Mouse (Mus musculus) adrenal gland, postnatal 36 days (tissue): ENCODE data around the gene Sez6. TPM values are rescaled to one million over a fixed set of nuclear protein-coding genes. Genes with fewer than 3 reads are reported as not detected.
A peak's percentile ranks its signal among the peaks of the same experiment; 100 is the strongest.

Experiments used
- DNase-seq, 2 experiments: peaks; one replicate each; pipeline ENCODE4 v3.0.0; 2021; ENCODE audit warnings: mixed read lengths in 1 of 2
- total RNA-seq, 2 experiments: library from RNA; stranded (reverse); gene quantifications; 2 replicates each; pipeline ENCODE4 v1.2.3; 2021

The Sez6 gene
- total RNA-seq, 2 experiments from 2014 or later, result 1.7 to 1.9 TPM

DNA sequence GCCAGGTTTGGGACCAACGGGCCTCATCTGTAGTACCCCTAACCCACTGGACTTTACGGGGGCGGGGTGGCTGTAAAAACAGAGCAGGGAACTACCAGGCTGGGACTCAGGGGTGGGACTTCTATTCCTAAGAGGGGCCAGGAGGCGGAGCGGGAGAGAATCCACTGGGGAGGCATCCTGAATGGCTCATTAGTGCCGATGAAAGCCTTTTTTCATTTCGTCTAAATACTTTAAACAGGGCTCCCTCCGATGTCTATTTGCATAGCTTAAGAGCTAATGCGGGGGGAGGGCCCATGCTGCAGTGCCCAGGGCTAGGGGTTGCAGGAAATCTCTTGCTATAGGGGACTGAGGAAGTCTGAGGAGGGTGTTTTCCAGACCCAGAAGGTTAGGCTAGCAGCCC, 17.3 kb downstream of the Sez6 start:
- DNase-seq, result no peak

DNA sequence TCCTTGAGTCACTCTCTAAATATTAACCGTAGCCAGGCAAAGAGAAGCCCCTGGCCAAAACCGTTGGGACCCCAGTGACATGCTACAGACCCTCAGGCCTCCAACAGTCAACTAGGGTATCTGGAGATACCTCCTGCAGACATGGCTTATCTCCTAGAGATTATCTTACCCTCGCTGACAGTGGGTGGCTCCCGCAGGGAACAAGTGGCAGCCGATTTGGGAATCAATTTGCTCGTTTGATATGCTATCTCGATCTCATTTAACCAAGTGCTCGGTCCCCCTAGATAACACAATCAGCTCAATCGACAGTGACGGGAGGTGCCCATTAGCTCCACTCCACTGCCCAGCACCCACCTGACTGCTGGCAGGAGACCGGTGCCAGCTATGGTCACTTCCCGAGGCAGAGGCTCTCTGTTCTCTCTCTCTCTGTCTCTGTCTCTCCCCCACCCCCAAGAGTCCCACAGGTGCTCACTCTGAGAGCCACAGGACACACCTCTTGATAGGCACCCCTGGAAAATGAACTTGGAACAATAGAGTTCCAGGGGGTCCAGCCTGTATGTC, 19.6 kb downstream of the Sez6 start:
- DNase-seq, result no peak

DNA sequence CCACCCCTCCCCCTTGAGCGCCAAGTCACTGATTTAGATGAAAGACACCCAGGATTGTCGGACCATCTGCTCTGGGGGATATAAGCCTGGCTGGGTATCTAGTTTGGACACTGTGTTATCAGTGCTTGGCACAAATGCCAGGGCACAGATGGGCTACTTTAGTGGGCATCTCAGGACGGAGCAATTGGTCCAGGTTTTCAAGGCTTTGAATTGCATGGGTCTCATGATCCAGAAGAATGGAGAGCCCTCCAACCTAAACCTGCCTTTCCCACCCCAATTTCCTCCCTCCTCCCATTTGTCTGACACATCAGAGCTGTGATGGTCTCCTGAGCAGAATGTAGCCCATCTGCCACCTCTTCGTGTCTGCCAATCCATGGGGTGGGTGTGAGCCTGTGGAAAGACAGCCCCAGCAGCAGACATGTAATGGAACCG, 20.2 kb downstream of the Sez6 start:
- no peak for DNase-seq

DNA sequence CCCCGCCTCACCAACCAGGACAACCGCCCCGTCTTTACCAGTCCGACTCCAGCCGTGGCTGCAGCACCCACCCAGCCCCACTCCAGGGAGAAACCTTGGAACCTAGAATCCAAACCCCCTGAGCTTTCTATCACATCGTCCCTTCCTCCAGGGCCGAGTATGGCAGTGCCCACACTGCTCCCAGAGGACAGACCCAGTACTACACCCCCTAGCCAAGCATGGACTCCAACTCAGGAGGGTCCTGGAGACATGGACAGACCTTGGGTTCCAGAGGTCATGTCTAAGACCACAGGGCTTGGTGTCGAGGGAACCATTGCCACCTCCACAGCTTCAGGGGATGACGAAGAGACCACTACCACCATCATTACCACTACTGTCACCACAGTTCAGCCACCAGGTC, 23.1 kb downstream of the Sez6 start:
- peak in 1 of 2 experiments; percentile 52 for DNase-seq

DNA sequence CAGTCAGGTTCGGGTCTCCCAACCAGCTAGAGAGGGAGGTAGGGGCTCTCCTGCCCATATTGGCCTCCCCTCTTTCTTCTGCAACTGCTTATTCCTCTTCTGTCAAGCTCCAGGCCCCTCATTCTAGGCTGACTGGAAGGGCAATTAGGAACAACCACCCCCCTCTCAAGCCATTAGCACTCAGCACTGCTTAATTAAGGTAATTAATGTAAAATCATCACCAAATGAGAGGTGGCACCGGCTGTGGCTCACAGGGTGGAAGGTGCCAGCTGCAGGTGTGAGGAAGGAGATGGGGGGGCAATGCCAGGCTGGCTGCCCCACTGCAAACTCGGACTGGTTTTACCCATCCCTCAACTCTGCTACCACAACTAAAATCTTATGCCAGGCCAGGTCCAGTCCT, 25.8 kb downstream of the Sez6 start:
- no peak for DNase-seq

DNA sequence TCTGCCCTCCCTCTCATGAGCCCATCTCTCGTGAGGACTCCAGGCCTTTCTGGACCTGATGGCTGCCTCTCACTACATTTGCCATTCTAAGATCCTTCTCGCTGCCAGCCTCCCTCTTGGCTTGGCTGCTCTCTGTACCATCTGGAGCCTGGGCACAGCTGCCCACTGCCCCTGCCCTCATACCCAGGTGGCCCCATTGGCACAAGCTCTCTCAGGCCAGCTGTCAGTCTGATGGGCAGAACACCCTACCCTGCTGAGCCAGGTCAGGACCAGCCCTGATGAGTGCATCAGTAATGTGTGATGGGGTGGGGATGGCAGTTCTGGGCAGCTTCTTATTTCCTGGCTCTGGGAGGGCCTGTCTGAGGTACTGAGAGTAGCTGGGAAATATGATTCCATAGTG, 27.7 kb downstream of the Sez6 start:
- DNase-seq, result no peak

DNA sequence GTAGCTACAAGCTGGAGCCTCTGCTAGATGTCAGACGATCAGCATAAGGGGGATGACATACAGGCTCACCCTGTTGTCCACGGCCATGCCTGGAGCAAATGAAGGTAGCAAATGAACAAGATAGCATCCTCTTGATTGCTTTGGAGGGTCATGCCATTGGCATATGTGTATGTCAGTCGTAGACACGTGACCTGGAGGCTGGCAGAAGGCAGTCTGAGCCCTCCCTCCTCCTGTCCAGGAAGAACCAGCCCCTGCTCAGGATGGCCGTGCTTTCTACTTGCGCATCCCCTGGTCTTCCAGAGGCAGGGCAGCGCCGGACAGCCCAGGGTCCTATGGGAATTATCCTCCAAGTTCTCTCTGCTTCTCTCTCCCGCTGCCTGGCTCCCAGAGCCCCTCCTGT, 28.3 kb downstream of the Sez6 start:
- DNase-seq, result no peak

DNA sequence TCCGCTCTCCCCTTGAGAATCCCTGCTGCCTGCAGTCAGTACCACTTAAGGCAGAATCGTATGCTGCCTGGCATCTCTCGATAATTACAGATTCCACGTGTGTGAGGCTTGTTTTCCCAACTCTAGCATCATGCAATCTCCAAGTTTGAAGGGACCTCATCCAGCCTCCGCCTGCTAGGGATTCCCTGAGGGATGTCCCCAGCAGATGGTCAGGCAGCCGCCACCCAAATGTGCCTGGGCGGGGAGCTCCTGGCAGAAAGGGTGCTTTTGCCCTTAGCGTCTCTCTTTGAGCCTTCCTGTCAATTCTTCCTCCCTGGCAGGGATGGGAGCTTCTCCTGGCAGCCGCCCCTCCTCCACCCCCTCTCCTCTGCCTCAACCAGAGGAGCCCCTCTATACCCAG, 29.6 kb downstream of the Sez6 start:
- DNase-seq, result no peak

DNA sequence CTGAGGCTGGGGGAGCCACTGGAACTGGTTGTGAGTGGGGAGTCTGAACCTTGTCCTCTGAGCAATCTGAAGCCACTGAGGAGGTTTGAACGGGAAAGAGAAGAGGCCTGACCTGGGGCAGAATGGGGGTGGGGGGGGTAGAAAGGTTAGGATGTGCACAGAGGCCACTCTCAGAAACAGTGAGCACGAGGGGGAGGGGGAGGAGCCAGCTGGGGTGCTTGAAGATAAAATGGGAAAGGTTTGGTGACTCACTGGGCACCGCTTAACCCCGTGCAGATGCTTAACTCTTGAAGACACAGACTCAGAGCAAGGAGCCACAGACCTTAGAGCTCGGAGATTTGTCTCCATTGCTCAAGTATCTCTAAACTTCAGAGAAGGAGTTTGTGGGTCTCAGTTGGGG, 30.3 kb downstream of the Sez6 start:
- peak; percentile 58 to 78 for DNase-seq

DNA sequence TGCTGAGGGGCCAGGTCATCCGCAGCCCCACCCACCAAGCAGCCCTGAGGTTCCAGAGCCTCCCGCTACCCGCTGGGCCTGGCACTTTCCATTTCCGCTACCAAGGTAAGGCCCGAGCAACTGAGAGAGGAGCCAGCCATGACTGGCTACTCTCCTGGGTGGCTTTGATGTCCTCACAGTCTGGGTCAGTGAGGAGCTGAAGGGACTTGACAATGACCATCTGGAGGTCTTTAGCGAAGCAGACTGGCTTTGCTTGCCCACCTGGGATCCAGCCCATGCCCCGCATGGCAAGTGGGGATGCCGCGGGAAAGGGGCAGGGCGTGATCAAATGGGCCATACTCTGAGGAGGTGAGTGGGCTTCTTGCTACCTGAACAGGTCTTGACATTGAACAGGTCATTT, 32.3 kb downstream of the Sez6 start:
- DNase-seq, result no peak

DNA sequence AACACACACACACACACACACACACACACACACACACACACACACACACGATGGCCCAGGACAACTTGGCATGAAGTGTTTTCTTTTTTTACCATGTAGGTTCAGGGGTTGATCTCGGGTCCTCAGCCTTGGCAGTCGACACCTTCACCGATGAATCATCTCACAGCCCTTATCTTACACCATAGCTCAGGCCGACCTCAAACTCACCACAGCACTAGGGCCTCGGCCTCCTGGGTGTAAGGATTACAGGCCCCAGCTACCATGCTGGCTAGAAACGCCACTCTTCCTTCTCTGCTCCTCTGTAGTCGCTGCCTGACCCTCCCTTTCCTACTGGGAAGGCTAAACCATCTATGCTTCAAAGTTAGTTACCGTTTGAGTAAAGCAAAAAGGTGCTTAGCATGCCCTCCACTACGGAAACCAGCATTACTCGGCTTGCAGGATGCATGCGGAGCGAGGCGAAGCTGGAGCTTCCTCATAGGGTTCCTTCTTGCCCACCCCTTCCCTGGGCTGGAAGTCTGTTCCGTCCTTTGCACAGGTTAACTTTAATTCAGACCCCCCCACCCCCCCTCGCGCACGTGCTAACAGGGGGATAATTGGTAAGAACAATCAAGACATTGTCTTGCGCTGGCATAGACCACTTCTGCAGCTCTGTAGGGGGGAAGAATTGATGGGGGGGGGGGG, 34.0 kb downstream of the Sez6 start:
- peak in 1 of 2 experiments; percentile 35 for DNase-seq

DNA sequence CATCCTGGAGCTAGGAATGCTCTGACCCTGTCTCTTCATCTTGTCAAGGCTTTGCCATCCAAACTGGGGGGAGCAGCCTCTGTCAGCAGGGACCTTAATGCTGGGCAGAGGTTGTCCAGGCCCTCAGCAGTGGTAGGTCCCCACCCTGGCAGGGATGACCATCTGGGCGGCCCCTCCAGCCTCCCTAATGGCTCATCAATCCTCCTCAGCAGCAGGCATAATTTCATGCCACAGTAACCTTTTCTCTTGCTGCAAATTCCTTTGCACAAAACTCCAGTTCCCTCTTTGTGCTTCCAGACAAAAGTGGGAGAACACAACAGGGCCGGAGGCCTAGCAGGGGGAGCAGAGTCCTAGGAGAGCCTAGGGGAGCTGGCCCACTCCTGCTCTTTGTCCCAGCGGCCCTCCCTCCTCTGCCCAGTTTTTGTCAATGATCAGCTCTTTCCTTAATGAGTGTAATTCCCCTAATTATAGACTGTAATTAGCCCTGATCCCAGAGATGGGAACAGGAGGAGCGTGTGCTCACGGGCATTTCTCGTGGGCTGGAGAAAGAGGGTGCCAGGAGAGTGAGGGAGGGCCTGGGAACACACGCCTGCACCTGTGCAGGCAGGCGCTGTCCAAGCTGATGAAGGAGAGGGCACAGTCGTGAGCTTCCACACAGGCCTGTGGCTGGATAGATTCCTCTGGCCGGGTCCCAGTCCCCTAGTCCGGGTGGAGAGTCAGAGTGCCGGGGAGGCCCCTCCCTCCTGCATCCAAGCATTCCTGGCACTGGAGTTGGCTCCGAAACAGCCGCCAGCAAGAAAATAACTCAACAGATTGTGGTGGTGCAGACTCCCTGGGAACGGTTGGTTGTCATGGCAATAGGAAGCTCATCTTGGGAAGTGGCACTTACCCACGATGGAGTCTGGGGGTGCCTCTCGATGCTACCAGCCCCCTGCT, 34.8 kb downstream of the Sez6 start:
- DNase-seq, result no peak

DNA sequence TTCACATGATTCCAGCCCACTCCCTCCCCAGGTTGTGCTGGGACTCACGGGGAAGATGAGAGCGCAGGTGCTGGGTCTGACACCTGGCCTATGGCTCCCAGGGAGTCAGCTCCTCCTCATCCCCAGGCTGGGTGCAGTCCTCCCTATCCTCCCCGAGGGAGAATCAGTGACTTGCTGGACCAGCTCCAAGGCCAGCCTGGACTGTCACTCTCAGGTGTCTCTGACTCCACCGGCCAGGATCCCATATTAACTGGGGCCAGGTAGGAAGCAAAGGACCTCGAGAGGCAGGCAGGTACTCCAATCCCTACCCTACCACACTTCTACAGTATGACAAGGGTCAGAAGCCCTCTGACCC, 35.4 kb downstream of the Sez6 start:
- no peak for DNase-seq

DNA sequence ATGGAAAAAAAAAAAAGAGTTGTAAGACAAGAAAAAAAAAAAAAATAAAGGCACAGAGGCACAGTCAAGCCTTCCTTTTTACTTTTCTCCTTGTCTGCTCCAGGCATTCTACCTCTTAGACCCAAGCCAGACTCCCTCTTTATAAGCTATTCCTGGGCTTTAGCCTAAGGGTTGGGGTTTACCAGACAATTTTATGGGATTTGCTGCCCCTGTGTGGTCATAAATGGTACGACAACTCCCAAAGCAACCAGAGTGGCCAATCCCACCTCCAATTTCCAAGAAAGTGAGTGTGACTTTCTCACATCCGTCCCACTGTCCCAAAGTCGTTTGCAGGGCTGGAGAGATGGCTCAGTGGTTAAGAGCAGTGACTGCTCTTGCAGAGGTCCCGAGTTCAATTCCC, 36.5 kb downstream of the Sez6 start:
- peak; percentile 67 to 75 for DNase-seq

DNA sequence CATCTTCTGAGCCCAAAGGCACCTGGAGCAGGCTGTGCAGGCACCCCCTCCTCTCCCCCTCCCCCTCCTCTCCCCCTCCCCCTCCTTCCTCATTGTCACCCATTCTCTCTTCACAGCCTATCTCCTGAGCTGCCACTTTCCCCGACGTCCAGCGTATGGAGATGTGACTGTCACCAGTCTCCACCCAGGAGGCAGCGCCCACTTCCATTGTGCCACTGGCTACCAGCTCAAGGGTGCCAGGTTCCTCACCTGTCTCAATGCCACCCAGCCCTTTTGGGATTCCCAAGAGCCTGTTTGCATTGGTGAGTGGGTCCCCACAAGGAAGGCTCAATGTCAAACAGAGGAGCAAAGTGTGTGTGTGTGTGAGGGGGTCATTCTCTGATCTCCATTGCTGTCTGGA, 38.2 kb downstream of the Sez6 start:
- DNase-seq, result no peak

DNA sequence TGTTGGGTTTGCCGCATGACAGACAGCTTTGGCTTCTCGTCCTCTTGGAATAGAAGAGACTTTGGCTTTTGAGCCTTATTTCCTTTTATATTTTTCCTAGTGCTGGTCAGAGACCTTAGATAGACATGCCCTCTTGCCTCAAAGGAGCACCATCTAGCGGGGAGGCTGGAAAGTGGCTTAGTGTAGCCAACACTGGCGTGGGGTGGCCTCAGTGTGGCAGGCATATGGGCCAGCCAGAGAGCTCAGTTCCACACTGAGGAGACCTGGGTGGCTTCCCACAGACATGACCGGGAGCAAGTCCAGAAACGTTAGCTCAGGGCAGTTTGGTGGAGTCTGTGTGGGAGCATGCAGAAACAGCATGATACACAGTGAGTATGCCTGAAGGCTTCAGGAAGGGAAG, 40.1 kb downstream of the Sez6 start:
- no peak for DNase-seq

DNA sequence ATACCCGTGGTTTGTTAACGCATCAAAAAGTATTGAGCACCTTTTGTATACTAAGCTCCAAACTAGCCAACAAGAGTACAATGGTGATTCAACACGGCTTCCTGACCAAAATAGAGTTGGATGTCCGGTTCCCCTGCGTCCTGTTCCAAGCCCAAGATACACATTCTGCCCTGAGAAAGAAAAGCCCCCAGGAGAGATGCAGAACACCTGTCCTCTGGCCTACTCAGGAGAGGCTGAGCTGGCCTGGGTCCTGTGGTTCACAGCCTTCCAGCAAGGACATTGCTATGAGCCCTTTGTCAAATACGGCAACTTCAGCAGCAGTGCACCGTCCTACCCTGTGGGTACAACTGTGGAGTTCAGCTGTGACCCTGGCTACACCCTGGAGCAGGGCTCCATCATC, 42.9 kb downstream of the Sez6 start:
- no peak for DNase-seq

DNA sequence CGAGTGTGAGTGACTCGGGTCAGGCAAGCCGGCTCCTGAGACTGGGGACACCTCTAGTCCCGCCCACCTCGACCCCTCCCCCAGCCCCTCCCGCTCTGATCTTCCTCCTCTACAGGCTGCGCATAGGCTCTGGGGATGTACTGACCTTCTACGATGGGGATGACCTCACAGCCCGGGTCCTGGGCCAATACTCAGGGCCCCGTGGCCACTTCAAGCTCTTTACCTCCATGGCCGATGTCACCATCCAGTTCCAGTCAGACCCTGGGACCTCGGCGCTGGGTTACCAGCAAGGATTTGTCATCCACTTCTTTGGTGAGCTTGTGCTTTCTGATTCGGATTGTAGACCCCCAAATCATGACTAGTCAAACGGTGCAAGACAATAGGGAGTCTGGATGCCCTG, 43.7 kb downstream of the Sez6 start:
- peak in 1 of 2 experiments; percentile 15 for DNase-seq

DNA sequence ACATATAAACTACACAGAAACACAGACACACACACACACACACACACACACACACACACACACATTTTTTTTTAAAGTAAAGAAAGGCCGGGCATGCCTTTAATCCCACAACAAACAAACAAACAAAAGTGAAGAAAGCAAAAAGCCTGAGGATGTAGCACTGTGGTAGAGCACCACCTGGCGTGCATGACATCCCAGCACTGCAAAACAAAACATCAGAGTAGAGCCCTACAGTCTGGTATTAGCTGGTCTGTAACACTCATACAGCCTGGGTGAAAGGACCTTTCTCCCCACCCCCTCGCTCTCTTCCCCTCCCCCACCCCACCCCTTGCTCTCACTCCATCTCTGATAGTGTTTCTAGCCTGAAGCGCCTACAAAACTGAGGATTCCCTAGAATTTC, 45.3 kb downstream of the Sez6 start:
- no peak for DNase-seq

DNA sequence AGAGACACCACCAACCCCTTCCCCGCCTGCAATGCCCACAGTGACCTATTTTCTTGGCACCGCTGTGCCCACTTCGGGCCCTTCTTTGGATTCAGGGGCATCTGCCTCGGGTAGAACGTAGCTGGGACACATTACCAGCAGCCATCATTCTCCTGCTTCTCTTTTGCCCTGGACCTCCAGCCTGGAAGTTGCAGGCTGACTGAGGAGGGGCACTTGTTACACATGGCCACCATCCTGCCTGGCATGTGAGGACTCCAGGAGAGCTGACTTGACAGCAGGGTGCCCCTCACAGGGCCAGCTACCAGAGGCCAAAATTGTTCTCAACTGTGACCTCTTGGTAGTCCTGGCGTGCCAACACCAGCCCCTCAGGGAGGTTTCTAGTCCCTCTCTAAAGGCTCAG, 47.6 kb downstream of the Sez6 start:
- DNase-seq, result no peak

DNA sequence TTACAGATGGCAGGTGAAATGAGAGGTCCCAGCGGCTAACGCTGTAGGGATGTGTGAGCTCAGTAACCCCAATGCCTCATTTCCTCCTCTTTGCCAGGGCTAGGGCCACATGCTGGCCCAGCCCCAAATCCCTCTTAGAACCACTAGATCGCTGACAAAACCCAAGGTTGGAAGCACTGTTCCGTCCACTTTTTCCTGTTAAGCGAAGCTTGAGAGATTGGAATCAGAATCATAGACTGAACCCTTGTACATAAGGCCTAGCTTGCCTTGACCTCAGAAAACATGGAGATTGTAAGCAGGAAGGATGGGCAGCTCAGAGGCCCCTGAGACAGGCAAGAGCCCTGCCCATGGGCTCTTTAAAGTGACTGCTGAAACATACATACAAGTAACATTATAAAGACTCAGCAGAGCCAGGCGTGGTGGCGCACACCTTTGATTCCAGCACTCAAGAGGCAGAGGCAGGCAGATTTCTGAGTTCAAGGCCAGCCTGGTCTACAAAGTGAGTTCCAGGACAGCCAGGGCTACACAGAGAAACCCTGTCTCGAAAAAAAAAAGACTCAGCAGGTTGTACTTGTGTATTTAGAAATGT, 48.7 kb downstream of the Sez6 start:
- no peak for DNase-seq

DNA sequence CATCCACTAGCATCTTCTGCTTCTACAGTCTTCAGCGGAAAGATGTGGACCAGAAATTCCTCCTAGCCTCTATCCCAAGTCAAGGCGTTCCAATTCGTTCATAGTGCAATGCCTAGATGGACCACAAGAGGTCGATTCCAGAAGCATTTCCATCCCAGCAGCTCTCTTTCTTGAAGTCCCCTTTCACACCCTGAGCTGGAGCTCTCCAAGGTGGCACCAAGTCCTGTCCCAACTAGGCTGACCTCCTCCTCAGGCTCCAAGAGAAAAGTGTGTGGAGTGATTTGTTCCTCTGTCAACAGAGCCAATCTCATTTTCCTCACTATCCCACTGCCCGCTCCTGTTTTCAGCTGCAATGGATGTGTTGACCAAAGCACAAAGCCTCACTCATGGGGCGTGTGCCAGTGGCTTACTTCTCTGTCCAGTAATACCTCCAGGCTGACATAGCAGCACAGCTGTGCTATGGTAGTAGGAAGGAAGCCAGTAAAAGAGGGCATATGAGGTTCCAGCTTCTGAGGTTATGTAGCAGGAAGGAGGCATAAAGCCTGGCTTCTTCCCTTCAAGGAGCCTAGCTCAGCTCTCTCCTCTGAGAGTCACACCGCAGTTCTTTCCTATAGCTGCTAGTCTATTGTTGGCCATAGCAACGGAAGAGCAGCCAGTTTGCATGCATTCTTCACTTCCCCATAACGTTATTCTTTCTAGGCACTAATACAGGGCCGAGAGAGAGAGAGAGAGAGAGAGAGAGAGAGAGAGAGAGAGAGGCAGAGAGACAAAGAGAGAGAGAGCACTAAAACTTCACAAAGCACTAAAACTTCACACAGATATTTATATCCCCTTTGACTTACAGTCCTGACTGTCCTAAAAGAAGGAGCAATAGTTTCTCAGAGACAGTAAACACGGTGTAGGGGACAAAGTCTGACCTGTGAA, 49.9 kb downstream of the Sez6 start:
- peak; percentile 37 to 66 for DNase-seq
